Comparison of ENCODE assay signal across 19 mouse cellular contexts in genomic region chr5:147381396-147381795, GRCm38 (mm10). TPM values are rescaled to one million over a fixed set of nuclear protein-coding genes. Genes with fewer than 3 reads are reported as not detected.
DNase-seq lines count a peak whose midpoint lies in the region; ATAC-seq lines count a peak whose summit lies in the region.
"Had no signal": no experiment of that assay in that cellular context is flagged by ENCODE, and none has a peak within 500 bp of the region (broad histone marks: within the 10 kb centered on the region; RNA-seq: fewer than 3 reads in every experiment).

No protein-coding gene starts in this region.

- H3K36me3 ChIP-seq in heart, embryonic 10.5 days = no peaks in the 10 kb centered on the region
- H3K36me3 ChIP-seq in intestine, embryonic 15.5 days = no peaks in the 10 kb centered on the region
- no peaks in the 10 kb centered on the region for H3K36me3 ChIP-seq in hindbrain, embryonic 13.5 days
- H3K36me3 ChIP-seq: liver, embryonic 13.5 days had no signal

- ATAC-seq in intestine, embryonic 15.5 days = no peak
- ATAC-seq in hindbrain, embryonic 13.5 days (ENCODE audit: low FRiP score) = no peak
- ATAC-seq: intestine, embryonic 16.5 days had no signal

- H3K27me3 ChIP-seq in heart, embryonic 10.5 days (ENCODE audit: insufficient read depth, poor library complexity, severe bottlenecking) = no peaks in the 10 kb centered on the region
- no peaks in the 10 kb centered on the region; the same call in 1 of the 2 replicates for H3K27me3 ChIP-seq in intestine, embryonic 15.5 days (replicated peaks)
- no peaks in the 10 kb centered on the region for H3K27me3 ChIP-seq in hindbrain, embryonic 13.5 days
- H3K27me3 ChIP-seq: liver, embryonic 13.5 days had no signal

- H3K4me1 ChIP-seq in heart, embryonic 10.5 days = no peaks in the 10 kb centered on the region
- H3K4me1 ChIP-seq in intestine, embryonic 15.5 days (replicated peaks) = no peaks in the 10 kb centered on the region
- H3K4me1 ChIP-seq in hindbrain, embryonic 13.5 days (replicated peaks) = no peaks in the 10 kb centered on the region

- WGBS in heart, embryonic 10.5 days = 80% methylated on average over 10 of the region's 10 CpGs
- WGBS in intestine, embryonic 15.5 days = 86% methylated on average over 10 of the region's 10 CpGs
- 93% methylated on average over 10 of the region's 10 CpGs for WGBS in hindbrain, embryonic 13.5 days

- no peak overlapping the region for H3K9ac ChIP-seq in intestine, embryonic 15.5 days
- H3K9ac ChIP-seq in hindbrain, embryonic 13.5 days = no peak overlapping the region
- H3K9ac ChIP-seq: liver, embryonic 13.5 days had no signal

- DNase-seq in heart, postnatal 14 days = peak; percentile 19 to 28
- DNase-seq in heart, embryonic 10.5 days (ENCODE audit: low spot score) = no peak
- peak; percentile 49 to 53 for DNase-seq in right cerebral cortex, adult 2 months (ENCODE audit: low spot score in 2 of 2)
- no peak for DNase-seq in right cerebral cortex, postnatal 25 days
- DNase-seq in c-Kit-positive CD71-positive TER-119-positive erythroid progenitor cells, embryonic 14.5 days (ENCODE audit: low spot score) = peak; percentile 49
- DNase-seq: cerebellum, adult 9-11 months; kidney, postnatal 10 days; liver, embryonic 13.5 days; lung, postnatal 10 days; thymus, postnatal 36 days had no signal

- intact Hi-C loops in heart, postnatal 14 days (cut with DNase I) = no loop called here

- no peak overlapping the region for H3K27ac ChIP-seq in heart, embryonic 10.5 days
- H3K27ac ChIP-seq in intestine, embryonic 15.5 days = no peak overlapping the region
- no peak overlapping the region for H3K27ac ChIP-seq in hindbrain, embryonic 13.5 days
- H3K27ac ChIP-seq: liver, embryonic 13.5 days had no signal

- no peak overlapping the region for H3K4me2 ChIP-seq in intestine, embryonic 15.5 days (replicated peaks)
- H3K4me2 ChIP-seq in hindbrain, embryonic 13.5 days = no peak overlapping the region
- H3K4me2 ChIP-seq: liver, embryonic 13.5 days had no signal

- no peak overlapping the region for H3K4me3 ChIP-seq in heart, embryonic 10.5 days
- H3K4me3 ChIP-seq in intestine, embryonic 15.5 days (replicated peaks) = no peak overlapping the region
- H3K4me3 ChIP-seq in hindbrain, embryonic 13.5 days = no peak overlapping the region
- H3K4me3 ChIP-seq: liver, embryonic 13.5 days had no signal

- no peaks in the 10 kb centered on the region for H3K9me3 ChIP-seq in heart, embryonic 10.5 days
- no peaks in the 10 kb centered on the region for H3K9me3 ChIP-seq in intestine, embryonic 15.5 days
- no peaks in the 10 kb centered on the region for H3K9me3 ChIP-seq in hindbrain, embryonic 13.5 days
- H3K9me3 ChIP-seq: liver, embryonic 13.5 days had no signal

RNA-seq across cellular contexts. Expression of gene Flt3, which starts 18.9 kb away (rescaled TPM):
- under 1 TPM; 0.12 to 0.15 TPM for total RNA-seq in heart, postnatal 14 days (2021)
- 0.04 TPM in 1 of 2 replicates, not detected in the other for polyA plus RNA-seq in heart, embryonic 10.5 days (2016; fragmentation: Nextera tagmentation; extraction: Ambion mirVana)
- polyA plus RNA-seq in intestine, embryonic 15.5 days (2015; fragmentation: Nextera tagmentation; extraction: Ambion mirVana) = 0.31 and 0.34 TPM in 2 replicates
- polyA plus RNA-seq in hindbrain, embryonic 13.5 days (2015; fragmentation: Nextera tagmentation; extraction: Ambion mirVana) = 0.36 and 0.40 TPM in 2 replicates

RNA-seq across cellular contexts. Expression of gene Pan3, which starts 48.6 kb away (rescaled TPM):
- total RNA-seq in heart, postnatal 14 days (2021) = 10 to 100 TPM; 53.9 to 62.5 TPM
- polyA plus RNA-seq in heart, embryonic 10.5 days (2016; fragmentation: Nextera tagmentation; extraction: Ambion mirVana) = 31.6 and 38.8 TPM in 2 replicates
- polyA plus RNA-seq in intestine, embryonic 15.5 days (2015; fragmentation: Nextera tagmentation; extraction: Ambion mirVana) = 64.5 and 67.5 TPM in 2 replicates
- polyA plus RNA-seq in hindbrain, embryonic 13.5 days (2015; fragmentation: Nextera tagmentation; extraction: Ambion mirVana) = 61.1 and 63.5 TPM in 2 replicates

RNA-seq across cellular contexts. Expression of gene Urad, which starts 59.2 kb away (rescaled TPM):
- total RNA-seq in heart, postnatal 14 days (2021) = not detected
- not detected in 2 replicates for polyA plus RNA-seq in heart, embryonic 10.5 days (2016; fragmentation: Nextera tagmentation; extraction: Ambion mirVana)
- polyA plus RNA-seq in intestine, embryonic 15.5 days (2015; fragmentation: Nextera tagmentation; extraction: Ambion mirVana) = 1.6 and 1.7 TPM in 2 replicates
- polyA plus RNA-seq in hindbrain, embryonic 13.5 days (2015; fragmentation: Nextera tagmentation; extraction: Ambion mirVana) = not detected in 2 replicates
- total RNA-seq: granulocyte monocyte progenitor cell, adult 5-6 weeks; heart, postnatal 25 days; left cerebral cortex, postnatal 36 days; megakaryocyte-erythroid progenitor cell, adult 5-6 weeks had no signal
- polyA plus RNA-seq: brain, embryonic 14.5 days; stomach, embryonic 16.5 days had no signal

Comparison
In these comparisons a context has a peak if more than half of its experiments do, and no peak if none do; other contexts are left out.
1. DNase-seq: peak in heart, postnatal 14 days (2 of 2), right cerebral cortex, adult 2 months (2 of 2) and c-Kit-positive CD71-positive TER-119-positive erythroid progenitor cells, embryonic 14.5 days (single experiment); none in heart, embryonic 10.5 days (single experiment) and right cerebral cortex, postnatal 25 days (single experiment).